7 mouse cellular contexts compared by ENCODE assay signal in genomic region chr5:142630224-142630623, GRCm38 (mm10). TPM values are rescaled to one million over a fixed set of nuclear protein-coding genes. Genes with fewer than 3 reads are reported as not detected.
DNase-seq lines count a peak whose midpoint lies in the region; ATAC-seq and TF ChIP-seq lines count a peak whose summit lies in the region.

No protein-coding gene starts in this region.

- H3K36me3 ChIP-seq in CH12.LX (replicated peaks in 1 of 2; ENCODE audit: control insufficient read depth in 1 of 2, insufficient read depth in 1 of 2, low read length in 1 of 2) = peaks cover 17 to 36% of the 10 kb centered on the region in 2 experiments
- H3K36me3 ChIP-seq in forebrain, embryonic 10.5 days (replicated peaks) = peaks cover 44% of the 10 kb centered on the region

- H3K9ac ChIP-seq in CH12.LX (ENCODE audit: insufficient read depth, low read depth) = peak overlapping the region; percentile 82

- ATAC-seq in inflammation-experienced regulatory T-cells, adult 6 months = peak; percentile 14
- ATAC-seq in activated CD4-positive, CD25-positive, alpha-beta regulatory T cell, adult 4 months = no peak

- WGBS in forebrain, embryonic 10.5 days = 9% methylated on average over 6 of the region's 6 CpGs

- H3K27me3 ChIP-seq in CH12.LX (replicated peaks) = peaks cover 7% of the 10 kb centered on the region
- no peaks in the 10 kb centered on the region for H3K27me3 ChIP-seq in forebrain, embryonic 10.5 days (ENCODE audit: poor library complexity, severe bottlenecking)

- no peak for TF ChIP-seq CTCF in CH12.LX (conservative IDR thresholded peaks at IDR 0.05 in 1 of 2, IDR thresholded peaks at IDR 0.05 in 1 of 2; ENCODE audit: low read depth in 2 of 2, low read length in 2 of 2)

- TF ChIP-seq POLR2A in CH12.LX (IDR thresholded peaks at IDR 0.05; ENCODE audit: low read depth, low read length) = no peak

- peak overlapping the region; percentile 68 to 100 (median 93) for H3K4me3 ChIP-seq in CH12.LX (replicated peaks in 1 of 3; ENCODE audit: low read depth in 2 of 3, low read length in 2 of 3, poor library complexity in 1 of 3)
- peak overlapping the region; percentile 99 for H3K4me3 ChIP-seq in forebrain, embryonic 10.5 days

- peaks cover 2 to 23% of the 10 kb centered on the region in 2 experiments; a peak in 3 of 4 replicates for H3K4me1 ChIP-seq in CH12.LX (ENCODE audit: control insufficient read depth in 1 of 2, insufficient read depth in 2 of 2)
- peaks cover 19% of the 10 kb centered on the region for H3K4me1 ChIP-seq in forebrain, embryonic 10.5 days

- peaks cover 33% of the 10 kb centered on the region for H3K79me2 ChIP-seq in CH12.LX (replicated peaks; ENCODE audit: control insufficient read depth, extremely low read depth, insufficient read depth, poor library complexity, severe bottlenecking)

- peak overlapping the region; percentile 66 for H3K4me2 ChIP-seq in CH12.LX (ENCODE audit: insufficient read depth, low read depth, poor library complexity, severe bottlenecking)

- H3K9me3 ChIP-seq in CH12.LX (replicated peaks; ENCODE audit: low read length) = no peaks in the 10 kb centered on the region
- H3K9me3 ChIP-seq in forebrain, embryonic 10.5 days = no peaks in the 10 kb centered on the region

- H3K27ac ChIP-seq in CH12.LX (ENCODE audit: insufficient read depth, low read depth) = no peak overlapping the region
- H3K27ac ChIP-seq in forebrain, embryonic 10.5 days = peak overlapping the region; percentile 90

- TF ChIP-seq EP300 in CH12.LX (IDR thresholded peaks at IDR 0.05; ENCODE audit: low read length) = no peak

- DNase-seq in 416B (ENCODE audit: low read depth) (peak; percentile 79), CH12.LX (ENCODE audit: extremely low read depth) (peak; percentile 52)
- no peak for DNase-seq in forebrain, embryonic 10.5 days (ENCODE audit: extremely low spot score, low spot score)
- peak; percentile 50 for DNase-seq in lung, postnatal 36 days
- peak; percentile 7 for DNase-seq in thymus, postnatal 14 days

- in situ Hi-C loops in CH12.LX (cut with MboI; ENCODE audit: low pct_ligation_motif_present, low pct_unique_long_range_greater_than_20kb, low sequenced_read_pairs) = no loop called here

- dilution Hi-C loops in CH12.LX (cut with MboI; ENCODE audit: extremely low pct_ligation_motif_present, extremely low pct_unique_long_range_greater_than_20kb, low sequenced_read_pairs) = no loop called here

- TF ChIP-seq RAD21 in CH12.LX (IDR thresholded peaks at IDR 0.05; ENCODE audit: low read depth, low read length) = no peak

TF ChIP-seq in CH12.LX, 34 proteins besides CTCF, POLR2A, EP300 and RAD21:
- TF ChIP-seq TCF12 (IDR thresholded peaks at IDR 0.05; ENCODE audit: low read depth, low read length) (peak; percentile 25; the same call in 1 of the 2 replicates), NELFE (IDR thresholded peaks at IDR 0.05; ENCODE audit: low read depth, low read length) (peak; percentile 25; the same call in 1 of the 2 replicates), CHD1 (IDR thresholded peaks at IDR 0.05; ENCODE audit: low read depth, low read length) (no peak), TBP (conservative IDR thresholded peaks at IDR 0.05; ENCODE audit: low read depth, low read length) (0 out of 2 replicates have a peak, but pooled peaks have one; percentile 52), NRF1 (IDR thresholded peaks at IDR 0.05; ENCODE audit: low read depth, low read length) (no peak), MAZ (IDR thresholded peaks at IDR 0.05; ENCODE audit: low read depth, low read length) (no peak), IRF4 (IDR thresholded peaks at IDR 0.05; ENCODE audit: low read depth, low read length) (no peak; the same call in 1 of the 2 replicates), JUND (conservative IDR thresholded peaks at IDR 0.05; ENCODE audit: low read depth, low read length) (no peak), HCFC1 (IDR thresholded peaks at IDR 0.05; ENCODE audit: low read depth, low read length) (peak; percentile 58), SMC3 (IDR thresholded peaks at IDR 0.05; ENCODE audit: low read depth, low read length) (no peak), USF2 (conservative IDR thresholded peaks at IDR 0.05; ENCODE audit: low read depth, low read length) (no peak), ZKSCAN1 (IDR thresholded peaks at IDR 0.05; ENCODE audit: borderline replicate concordance, low read depth, low read length) (no peak), MXI1 (IDR thresholded peaks at IDR 0.05; ENCODE audit: low read depth, low read length) (peak; percentile 22; the same call in 1 of the 2 replicates), SIN3A (IDR thresholded peaks at IDR 0.05; ENCODE audit: low read length) (peak; percentile 70; the same call in 1 of the 2 replicates), JUN (IDR thresholded peaks at IDR 0.05; ENCODE audit: insufficient read depth, low read depth, low read length) (no peak), MEF2A (IDR thresholded peaks at IDR 0.05; ENCODE audit: borderline replicate concordance, low read depth, low read length) (no peak)

RNA-seq across cellular contexts. Expression of gene Wipi2, which starts 2.7 kb away (rescaled TPM):
- total RNA-seq in CH12.LX (2012; rRNA removed) (34.5 and 38.0 TPM in 2 replicates), CH12.LX (2014; rRNA removed) (47.4 and 50.1 TPM in 2 replicates)
- 43.4 and 47.9 TPM in 2 replicates for polyA plus RNA-seq in CH12.LX (2012; ENCODE audit: insufficient read length, low read depth)
- 58.2 and 58.6 TPM in 2 replicates for polyA plus RNA-seq in forebrain, embryonic 10.5 days (2016; fragmentation: Nextera tagmentation; extraction: Ambion mirVana)
- polyA plus RNA-seq in inflammation-experienced regulatory T-cells, adult 6 months (2017; shearing (Covaris generic)) = 10 to 100 TPM; 12.6 to 20.5 (median 15.4) TPM
- 10 to 100 TPM; 14.6 to 15.9 TPM for polyA plus RNA-seq in activated CD4-positive, CD25-positive, alpha-beta regulatory T cell, adult 4 months (2017; shearing (Covaris generic))

RNA-seq across cellular contexts. Expression of gene Mmd2, which starts 21.6 kb away (rescaled TPM):
- total RNA-seq in CH12.LX (2012; rRNA removed) (not detected in 2 replicates), CH12.LX (2014; rRNA removed) (not detected in 2 replicates)
- polyA plus RNA-seq in CH12.LX (2012; ENCODE audit: insufficient read length, low read depth) = not detected in 2 replicates
- polyA plus RNA-seq in forebrain, embryonic 10.5 days (2016; fragmentation: Nextera tagmentation; extraction: Ambion mirVana) = 1.6 and 2.0 TPM in 2 replicates
- polyA plus RNA-seq in inflammation-experienced regulatory T-cells, adult 6 months (2017; shearing (Covaris generic)) = not detected
- not detected for polyA plus RNA-seq in activated CD4-positive, CD25-positive, alpha-beta regulatory T cell, adult 4 months (2017; shearing (Covaris generic))
